Mouse (Mus musculus): ENCODE data around the gene Eif4a3.
A peak's percentile ranks its signal among the peaks of the same experiment; 100 is the strongest.

- TF ChIP-seq CTCF (IDR thresholded peaks at IDR 0.05; ENCODE audit: low read depth) (peak; percentile 87), EP300 (IDR thresholded peaks at IDR 0.05; ENCODE audit: low read depth) (no peak)
Measured at GRCm38 (mm10) chr11:119304904-119305712, 5.2 kb upstream of the Eif4a3 start.
